ENCODE assay signal across 8 mouse cellular contexts in the genomic region with DNA sequence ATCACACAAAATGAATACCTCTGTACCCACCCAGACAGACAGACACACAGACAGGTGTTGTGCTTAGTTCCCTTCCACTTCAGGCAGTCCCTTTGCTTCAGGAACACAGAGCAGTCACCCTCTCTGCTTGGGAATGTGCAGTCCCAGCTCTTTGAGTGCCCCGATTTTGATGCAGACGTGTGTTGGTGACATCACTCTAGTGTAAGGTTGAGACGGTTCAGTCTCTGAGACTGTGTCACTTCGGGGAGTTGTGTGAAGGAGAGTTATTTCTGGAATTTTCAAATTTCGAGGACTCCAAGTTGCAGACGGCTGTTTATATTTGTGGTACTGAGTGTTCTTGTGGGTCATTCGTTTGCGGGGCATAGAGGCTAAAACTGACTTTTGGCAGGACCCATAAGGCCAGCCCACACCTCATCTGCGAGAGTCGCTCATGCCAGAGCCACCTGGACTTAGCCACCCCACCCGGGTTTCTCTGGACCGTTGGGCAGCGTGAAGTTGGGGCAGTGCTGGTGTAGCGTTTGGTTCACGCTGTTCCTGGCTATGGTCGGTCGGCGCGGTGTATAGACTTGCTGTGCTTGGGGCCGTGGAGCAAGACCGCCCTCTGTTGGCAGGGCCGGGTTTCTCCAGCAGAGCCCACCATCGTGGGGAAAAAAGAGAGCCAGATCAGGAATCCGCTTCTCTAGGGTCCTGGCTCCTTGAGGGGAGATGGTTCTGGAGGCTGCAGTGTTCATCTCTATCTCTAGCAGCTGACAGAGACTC. TPM values are rescaled to one million over a fixed set of nuclear protein-coding genes. Genes with fewer than 3 reads are reported as not detected.
DNase-seq lines count a peak whose midpoint lies in the region; ATAC-seq lines count a peak whose summit lies in the region.

No protein-coding gene starts in this region.

- no peaks in the 10 kb centered on the region; the same call in 1 of the 2 replicates for H3K4me1 ChIP-seq in hindbrain, embryonic 15.5 days (replicated peaks)

- no peaks in the 10 kb centered on the region for H3K9me3 ChIP-seq in hindbrain, embryonic 15.5 days

- peak; percentile 48; the same call in 1 of the 2 replicates for ATAC-seq in hindbrain, embryonic 15.5 days (ENCODE audit: low FRiP score, low read depth)
- peak; percentile 99 for ATAC-seq in megakaryocyte, adult 5-6 weeks (ENCODE audit: poor library complexity, severe bottlenecking)

- 22% methylated on average over 24 of the region's 24 CpGs for WGBS in hindbrain, embryonic 15.5 days

- peak overlapping the region; percentile 32; the same call in 1 of the 2 replicates for H3K4me2 ChIP-seq in hindbrain, embryonic 15.5 days

- no peak overlapping the region for H3K9ac ChIP-seq in hindbrain, embryonic 15.5 days

- no peaks in the 10 kb centered on the region for H3K36me3 ChIP-seq in hindbrain, embryonic 15.5 days

- no peak overlapping the region for H3K4me3 ChIP-seq in hindbrain, embryonic 15.5 days

- no peak overlapping the region for H3K27ac ChIP-seq in hindbrain, embryonic 15.5 days (replicated peaks)

- DNase-seq in R1 (ENCODE audit: low read depth, low spot score), result peak; percentile 85
- DNase-seq in cerebellum, postnatal 25 days, result peak; percentile 68 to 77
- peak; percentile 81 for DNase-seq in gastrocnemius, adult 18-20 months (ENCODE audit: low spot score)
- peak; percentile 41 to 56 for DNase-seq in left cerebral cortex, adult 18-20 months (ENCODE audit: low spot score in 2 of 2)
- peak; percentile 43 to 62 for DNase-seq in right cerebral cortex, adult 2 months (ENCODE audit: low spot score in 2 of 2)
- DNase-seq in urinary bladder, postnatal 10 days (ENCODE audit: low spot score), result peak; percentile 51

- 0 out of 2 replicates have a peak, but pooled peaks cover 4% of the 10 kb centered on the region for H3K27me3 ChIP-seq in hindbrain, embryonic 15.5 days

RNA-seq across cellular contexts. Expression of a gene that starts 30.6 kb away (rescaled TPM):
- total RNA-seq in gastrocnemius, adult 18-20 months (2021), result 1 to 10 TPM; 8.7 to 9.2 TPM
- polyA plus RNA-seq in hindbrain, embryonic 15.5 days (2015; fragmentation: Nextera tagmentation; extraction: Ambion mirVana), result 127 and 130 TPM in 2 replicates
- 10 to 100 TPM; 37.8 to 38.3 TPM for total RNA-seq in left cerebral cortex, adult 18-20 months (2021)
- 13.7 and 14.2 TPM in 2 replicates for total RNA-seq in megakaryocyte, adult 5-6 weeks (2015)
- 16.2 and 22.4 TPM in 2 replicates for total RNA-seq in megakaryocyte, adult 5-6 weeks (2017)

RNA-seq across cellular contexts. Expression of a gene that starts 35.0 kb away (rescaled TPM):
- 1 to 10 TPM; 4.2 to 4.4 TPM for total RNA-seq in gastrocnemius, adult 18-20 months (2021)
- 9.1 and 9.6 TPM in 2 replicates for polyA plus RNA-seq in hindbrain, embryonic 15.5 days (2015; fragmentation: Nextera tagmentation; extraction: Ambion mirVana)
- total RNA-seq in left cerebral cortex, adult 18-20 months (2021), result 10 to 100 TPM; 20.4 to 26.9 TPM
- total RNA-seq in megakaryocyte, adult 5-6 weeks (2015), result not detected in 2 replicates
- not detected in 2 replicates for total RNA-seq in megakaryocyte, adult 5-6 weeks (2017)

RNA-seq across cellular contexts. Expression of a gene that starts 48.4 kb away (rescaled TPM):
- 100 to 1,000 TPM; 226 to 236 TPM for total RNA-seq in gastrocnemius, adult 18-20 months (2021)
- 18.1 and 20.4 TPM in 2 replicates for polyA plus RNA-seq in hindbrain, embryonic 15.5 days (2015; fragmentation: Nextera tagmentation; extraction: Ambion mirVana)
- 10 to 100 TPM; 33.9 to 34.4 TPM for total RNA-seq in left cerebral cortex, adult 18-20 months (2021)
- 15.5 and 19.9 TPM in 2 replicates for total RNA-seq in megakaryocyte, adult 5-6 weeks (2015)
- total RNA-seq in megakaryocyte, adult 5-6 weeks (2017), result 33.1 and 39.6 TPM in 2 replicates

RNA-seq across cellular contexts. Expression of a gene that starts 54.9 kb away (rescaled TPM):
- total RNA-seq in gastrocnemius, adult 18-20 months (2021), result 10 to 100 TPM in 1 of 2 experiments, 1 to 10 TPM in 1; 7.8 to 11.6 TPM
- polyA plus RNA-seq in hindbrain, embryonic 15.5 days (2015; fragmentation: Nextera tagmentation; extraction: Ambion mirVana), result 43.1 and 45.8 TPM in 2 replicates
- 10 to 100 TPM; 57.2 to 66.1 TPM for total RNA-seq in left cerebral cortex, adult 18-20 months (2021)
- total RNA-seq in megakaryocyte, adult 5-6 weeks (2015), result 23.2 and 28.2 TPM in 2 replicates
- 11.2 and 18.2 TPM in 2 replicates for total RNA-seq in megakaryocyte, adult 5-6 weeks (2017)

Comparison
In these comparisons a context has a peak if more than half of its experiments do, and no peak if none do; other contexts are left out.
1. RNA of a gene that starts 35.0 kb away (total RNA-seq): 20.4 to 26.9 TPM in left cerebral cortex, adult 18-20 months and 4.2 to 4.4 TPM in gastrocnemius, adult 18-20 months; not detected in megakaryocyte, adult 5-6 weeks; every median in the first group is over 4 times any median in the second.
2. RNA of a gene that starts 48.4 kb away (total RNA-seq): 226 to 236 TPM in gastrocnemius, adult 18-20 months; 15.5 to 39.6 TPM in megakaryocyte, adult 5-6 weeks and 33.9 to 34.4 TPM in left cerebral cortex, adult 18-20 months; every median in the first group is over 4 times any median in the second.
3. Peak in every context shown above with its lines, with median percentiles within 50 percentile points of each other: DNase-seq.